Mouse (Mus musculus) heart, embryonic 16.5 days (tissue): ENCODE results near the gene Slc22a21. TPM values are rescaled to one million over a fixed set of nuclear protein-coding genes. Genes with fewer than 3 reads are reported as not detected.
"Not testable (repeated sequence)": the region's sequence is repeated elsewhere in the genome, so short reads cannot be mapped to it uniquely, and the experiment has no call there.

Experiments
- ATAC-seq: fragments of 200-750 bp; cut with Nextera tagmentation; replicated peaks from 2 replicates; pipeline ENCODE4 v1.8.0; 2017; ENCODE audit warnings: moderate number of reproducible peaks; ENCODE audit not compliant: insufficient read depth, low FRiP score; ENCODE audit errors: extremely low read depth
- H3K27ac ChIP-seq: fragments of 300-500 bp; sonication (generic); 2 replicates; pipeline ENCODE4 v1.5.1; 2014; ENCODE audit warnings: mild to moderate bottlenecking, low read length, control low read depth, moderate library complexity
- H3K27me3 ChIP-seq: fragments of 300-500 bp; sonication (generic); 2 replicates; pipeline ENCODE4 v1.6.1; 2014; ENCODE audit warnings: low read length, mixed read lengths; ENCODE audit not compliant: control insufficient read depth, insufficient read depth
- H3K36me3 ChIP-seq: fragments of 300-500 bp; sonication (generic); 2 replicates; pipeline ENCODE4 v1.6.1; 2014; ENCODE audit not compliant: control insufficient read depth, insufficient read depth
- H3K4me1 ChIP-seq: fragments of 300-500 bp; sonication (generic); 2 replicates; pipeline ENCODE4 v1.6.1; 2014; ENCODE audit warnings: low read length, mixed read lengths; ENCODE audit not compliant: control insufficient read depth, insufficient read depth
- H3K4me2 ChIP-seq: fragments of 300-500 bp; sonication (generic); 2 replicates; pipeline ENCODE4 v1.6.1; 2014; ENCODE audit warnings: low read depth, mild to moderate bottlenecking, control low read depth, low read length
- H3K4me3 ChIP-seq: fragments of 300-500 bp; sonication (generic); 2 replicates; pipeline ENCODE4 v1.5.1; 2014; ENCODE audit warnings: mild to moderate bottlenecking, control low read depth, low read length
- H3K9ac ChIP-seq: fragments of 300-500 bp; sonication (generic); 2 replicates; pipeline ENCODE4 v1.6.1; 2014; ENCODE audit warnings: low read length, control low read depth
- H3K9me3 ChIP-seq: fragments of 300-500 bp; sonication (generic); replicated peaks from 2 replicates; pipeline ENCODE4 v1.6.1; 2016; ENCODE audit warnings: low read length; ENCODE audit not compliant: control insufficient read depth
- WGBS: fragments of 180-500 bp; shearing (Covaris S2); extraction: QIAGEN DNeasy Blood & Tissue Kit; methylation state at CpG from one replicate; pipeline ENCODE4 v1.1.7; 2014; 5-methylcytosine and 5-hydroxymethylcytosine counted together
- polyA plus RNA-seq: library from polyadenylated mRNA; unstranded; fragments of >200 nt; fragmentation: Nextera tagmentation; extraction: Ambion mirVana; gene quantifications from 2 replicates; pipeline ENCODE4 v1.2.1, GENCODE M21; 2015

Gene Slc22a21
- polyA plus RNA-seq, 1 experiment from 2014 or later: 2.0 TPM

GRCm38 (mm10) chr11:54017596-54017995, 37.5 kb upstream of the Slc22a21 start:
- H3K27ac ChIP-seq: no peak overlapping the region
- WGBS: 62% methylated on average over 4 of the region's 4 CpGs
- H3K4me3 ChIP-seq: no peak overlapping the region
- ATAC-seq: no peak
- no peaks in the 10 kb centered on the region for H3K36me3 ChIP-seq
- no peak overlapping the region for H3K4me2 ChIP-seq
- no peaks in the 10 kb centered on the region for H3K27me3 ChIP-seq
- H3K9ac ChIP-seq: no peak overlapping the region
- H3K4me1 ChIP-seq: no peaks in the 10 kb centered on the region
- H3K9me3 ChIP-seq: no peaks in the 10 kb centered on the region

DNA sequence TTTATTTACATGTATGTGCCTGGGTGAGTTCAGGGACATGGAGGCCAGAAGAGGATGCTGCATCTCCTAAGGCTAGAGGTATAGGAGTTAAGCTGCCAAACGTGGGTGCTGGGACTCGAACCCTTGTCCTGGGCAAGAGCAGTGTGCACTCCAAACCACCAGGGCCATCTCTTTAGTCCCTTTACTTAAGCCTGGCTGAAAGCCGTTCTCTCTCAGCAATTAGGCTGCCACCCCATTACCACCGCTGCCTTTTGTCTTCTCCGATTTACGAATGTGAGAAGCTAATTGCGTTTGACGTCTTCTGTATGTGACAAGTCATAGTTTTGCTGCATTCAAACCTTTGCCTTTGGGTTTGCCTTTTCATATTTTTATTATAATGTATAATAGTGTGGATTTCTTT, 35.9 kb upstream of the Slc22a21 start:
- Histone ChIP-seq H3K9ac (no peak overlapping the region), H3K4me1 (no peaks in the 10 kb centered on the region), H3K27ac (no peak overlapping the region), H3K27me3 (no peaks in the 10 kb centered on the region), H3K4me2 (no peak overlapping the region), H3K9me3 (no peaks in the 10 kb centered on the region), H3K36me3 (no peaks in the 10 kb centered on the region), H3K4me3 (no peak overlapping the region)
- 80% methylated on average over 8 of the region's 8 CpGs for WGBS
- ATAC-seq: no peak

DNA sequence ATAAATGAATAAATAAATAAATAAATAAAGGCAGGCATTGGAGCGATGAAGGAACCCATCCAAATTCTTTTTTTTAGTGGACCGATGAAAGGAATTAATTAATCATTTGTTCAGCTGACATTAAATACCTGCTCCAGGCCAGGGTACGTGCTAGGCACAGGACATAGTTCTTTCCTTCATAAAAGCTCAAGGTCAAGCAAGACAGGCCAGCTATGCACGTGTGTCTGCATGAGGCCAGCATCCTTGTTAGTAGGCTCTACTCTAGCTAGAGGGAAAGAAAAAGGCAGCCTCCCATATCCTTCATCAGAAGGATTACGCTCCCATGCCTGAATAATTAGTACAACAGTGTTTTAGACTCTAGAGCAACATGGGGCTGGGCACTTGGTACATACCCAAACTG, 32.8 kb upstream of the Slc22a21 start:
- Histone ChIP-seq H3K4me2 (no peak overlapping the region), H3K9ac (no peak overlapping the region), H3K4me3 (no peak overlapping the region), H3K27ac (no peak overlapping the region), H3K27me3 (no peaks in the 10 kb centered on the region), H3K36me3 (no peaks in the 10 kb centered on the region), H3K9me3 (no peaks in the 10 kb centered on the region), H3K4me1 (no peaks in the 10 kb centered on the region)
- no peak for ATAC-seq
- WGBS: 82% methylated on average over 5 of the region's 5 CpGs

DNA sequence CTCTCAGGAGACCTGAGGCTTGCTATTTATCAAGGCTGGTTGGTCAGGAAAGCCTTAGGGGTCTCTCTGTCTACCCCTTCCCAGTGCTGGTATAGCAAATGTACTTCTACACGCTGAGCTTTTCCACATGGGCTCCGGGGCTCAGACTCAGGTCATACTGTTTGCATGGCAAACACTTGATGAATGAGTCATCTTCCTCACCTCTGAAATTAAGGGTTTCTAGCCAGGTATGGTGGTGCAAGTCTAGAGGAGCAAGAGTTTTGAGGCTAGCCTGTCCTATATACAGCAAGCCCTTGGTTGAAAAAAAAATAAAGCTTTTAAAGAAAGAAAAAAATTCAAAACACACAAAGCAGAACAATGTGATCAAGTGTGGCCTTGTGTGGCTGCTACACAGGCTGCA, 31.1 kb upstream of the Slc22a21 start:
- no peaks in the 10 kb centered on the region for H3K27me3 ChIP-seq
- H3K4me2 ChIP-seq: no peak overlapping the region
- no peak overlapping the region for H3K4me3 ChIP-seq
- no peaks in the 10 kb centered on the region for H3K36me3 ChIP-seq
- peaks cover 3% of the 10 kb centered on the region; the same call in 1 of the 2 replicates for H3K4me1 ChIP-seq
- ATAC-seq: no peak
- no peak overlapping the region for H3K27ac ChIP-seq
- no peaks in the 10 kb centered on the region for H3K9me3 ChIP-seq
- H3K9ac ChIP-seq: no peak overlapping the region
- WGBS: 83% methylated on average over 2 of the region's 2 CpGs

DNA sequence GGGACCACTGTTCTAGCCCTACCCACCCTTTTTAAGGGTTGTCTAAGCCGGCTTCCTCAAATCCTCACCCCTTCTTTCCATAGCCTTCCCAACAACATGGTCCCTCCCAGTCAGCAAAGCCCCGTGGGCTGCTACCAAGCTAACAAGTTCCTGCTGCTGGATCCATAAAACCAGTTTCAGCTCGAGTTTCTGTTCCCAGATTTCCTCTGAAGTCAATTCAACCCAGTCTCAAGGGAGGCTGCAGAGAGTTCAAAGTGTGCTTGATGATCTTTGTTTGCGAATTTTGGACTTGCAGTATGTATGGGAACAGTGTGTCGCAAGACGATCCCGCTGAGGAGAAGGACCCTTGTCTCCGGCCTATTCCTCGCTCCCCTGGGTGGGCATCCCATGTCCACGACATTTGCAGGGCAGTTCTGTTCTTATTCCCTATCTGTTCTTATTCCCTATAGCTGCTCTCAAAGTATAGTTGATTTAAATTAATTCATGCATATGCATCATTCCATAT, 28.3 kb upstream of the Slc22a21 start:
- no peak overlapping the region for H3K9ac ChIP-seq
- no peaks in the 10 kb centered on the region for H3K9me3 ChIP-seq
- no peaks in the 10 kb centered on the region for H3K36me3 ChIP-seq
- no peak overlapping the region for H3K27ac ChIP-seq
- 77% methylated on average over 10 of the region's 10 CpGs for WGBS
- no peak for ATAC-seq
- peaks cover 3% of the 10 kb centered on the region; the same call in 1 of the 2 replicates for H3K4me1 ChIP-seq
- H3K4me3 ChIP-seq: no peak overlapping the region
- no peaks in the 10 kb centered on the region for H3K27me3 ChIP-seq
- H3K4me2 ChIP-seq: no peak overlapping the region

DNA sequence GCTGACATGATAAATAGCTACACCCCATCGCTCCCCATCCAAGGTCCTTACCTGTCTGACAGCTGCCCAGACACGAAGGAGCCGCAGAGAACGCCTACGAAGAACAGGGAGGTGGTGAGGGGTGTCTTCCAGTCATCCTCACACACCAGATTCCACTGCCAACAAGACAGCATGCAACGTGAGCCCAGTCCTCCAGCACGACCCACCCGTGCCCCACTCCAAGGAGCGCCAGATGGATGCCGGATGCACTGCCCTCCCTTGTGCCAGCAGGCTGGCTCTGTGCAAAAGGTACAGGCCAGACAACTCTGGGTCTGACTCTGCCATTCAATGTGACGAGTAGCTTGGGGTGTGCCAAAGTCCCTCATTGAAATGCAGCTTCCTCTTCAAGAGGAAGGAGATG, 27.6 kb upstream of the Slc22a21 start:
- no peaks in the 10 kb centered on the region for H3K36me3 ChIP-seq
- H3K4me3 ChIP-seq: no peak overlapping the region
- H3K9ac ChIP-seq: no peak overlapping the region
- H3K9me3 ChIP-seq: no peaks in the 10 kb centered on the region
- ATAC-seq: no peak
- H3K27ac ChIP-seq: no peak overlapping the region
- 78% methylated on average over 11 of the region's 11 CpGs for WGBS
- no peaks in the 10 kb centered on the region for H3K27me3 ChIP-seq
- peaks cover 3% of the 10 kb centered on the region; the same call in 1 of the 2 replicates for H3K4me1 ChIP-seq
- H3K4me2 ChIP-seq: no peak overlapping the region

DNA sequence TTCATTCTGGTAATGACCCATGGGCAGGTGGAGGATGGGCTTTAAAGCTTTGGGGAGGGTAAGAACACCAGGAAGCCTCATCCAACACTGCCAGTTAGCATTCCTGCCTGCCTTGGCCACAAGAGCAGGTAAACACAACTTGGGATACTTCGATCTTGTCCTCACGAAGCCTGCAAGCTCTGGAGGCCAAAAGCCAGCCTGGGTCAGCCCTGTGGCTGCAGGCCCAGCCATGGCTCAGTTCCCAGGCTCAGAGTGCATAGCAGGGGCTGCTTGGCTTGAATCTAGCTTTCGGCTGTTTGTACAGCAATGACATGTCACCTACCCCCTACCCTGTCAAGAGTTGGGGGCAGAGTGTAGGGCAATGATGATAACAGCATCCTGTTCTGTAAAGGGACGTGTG, 26.8 kb upstream of the Slc22a21 start:
- 62% methylated on average over 4 of the region's 4 CpGs for WGBS
- H3K36me3 ChIP-seq: no peaks in the 10 kb centered on the region
- no peak overlapping the region for H3K4me2 ChIP-seq
- H3K4me1 ChIP-seq: peaks cover 3% of the 10 kb centered on the region; the same call in 1 of the 2 replicates
- H3K9ac ChIP-seq: no peak overlapping the region
- H3K27me3 ChIP-seq: no peaks in the 10 kb centered on the region
- H3K9me3 ChIP-seq: no peaks in the 10 kb centered on the region
- no peak for ATAC-seq
- no peak overlapping the region for H3K27ac ChIP-seq
- no peak overlapping the region for H3K4me3 ChIP-seq

- H3K4me3 ChIP-seq, H3K36me3 ChIP-seq, ATAC-seq, H3K9me3 ChIP-seq, H3K27ac ChIP-seq, H3K27me3 ChIP-seq, H3K4me2 ChIP-seq, H3K9ac ChIP-seq, H3K4me1 ChIP-seq: not testable (repeated sequence)
- WGBS: 48% methylated on average over 5 of the region's 5 CpGs
Measured at GRCm38 (mm10) chr11:54006362-54006761, 26.2 kb upstream of the Slc22a21 start.

DNA sequence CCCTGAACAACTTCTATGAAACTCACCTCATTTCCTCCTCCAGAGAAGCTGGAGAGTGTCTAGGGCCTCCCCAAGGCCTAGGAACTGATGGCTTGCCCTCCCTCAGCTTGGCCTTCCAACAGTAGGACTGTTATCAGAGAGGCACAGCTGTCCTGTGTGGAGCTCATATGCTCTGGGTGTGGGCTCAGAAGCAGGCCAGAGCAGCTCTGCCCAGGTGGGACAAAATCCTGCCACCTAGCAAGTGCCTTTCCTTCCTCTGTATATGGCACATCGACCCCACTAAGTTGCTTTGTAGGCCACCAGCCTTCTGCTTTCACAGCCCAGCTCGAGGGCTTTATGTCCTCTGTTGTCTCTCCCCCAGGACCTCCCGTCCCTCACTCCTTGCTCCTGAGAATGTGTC, 24.6 kb upstream of the Slc22a21 start:
- Histone ChIP-seq H3K4me1 (peaks cover 3% of the 10 kb centered on the region; the same call in 1 of the 2 replicates), H3K9me3 (no peaks in the 10 kb centered on the region), H3K27me3 (no peaks in the 10 kb centered on the region; the same call in 1 of the 2 replicates), H3K27ac (no peak overlapping the region), H3K4me3 (no peak overlapping the region), H3K4me2 (no peak overlapping the region), H3K36me3 (no peaks in the 10 kb centered on the region), H3K9ac (no peak overlapping the region)
- 89% methylated on average over 3 of the region's 3 CpGs for WGBS
- peak; percentile 39; the same call in 1 of the 2 replicates for ATAC-seq
